Mouse (Mus musculus) small intestine, adult 2 months (tissue): Measurements from ENCODE around the gene Nmnat3. TPM values are rescaled to one million over a fixed set of nuclear protein-coding genes. Genes with fewer than 3 reads are reported as not detected.

Source experiments
- H3K27ac ChIP-seq: fragments of 200-500 bp; 2 replicates; pipeline ENCODE4 v1.5.1; 2012; ENCODE audit warnings: low read depth, low read length, control low read depth, inconsistent platforms; ENCODE audit not compliant: insufficient read depth
- H3K27me3 ChIP-seq: fragments of 200-500 bp; 2 replicates; pipeline ENCODE4 v1.6.1; 2012; ENCODE audit warnings: mild to moderate bottlenecking, moderate library complexity, low read length, inconsistent platforms; ENCODE audit not compliant: control insufficient read depth, insufficient read depth
- H3K36me3 ChIP-seq: fragments of 200-500 bp; 2 replicates; pipeline ENCODE4 v1.6.1; 2012; ENCODE audit warnings: mild to moderate bottlenecking, low read length, control low read depth, inconsistent platforms; ENCODE audit not compliant: control insufficient read depth, insufficient read depth
- H3K4me1 ChIP-seq: fragments of 200-500 bp; 2 replicates; pipeline ENCODE4 v1.6.1; 2012; ENCODE audit warnings: low read length, inconsistent platforms, mixed read lengths; ENCODE audit not compliant: control insufficient read depth, insufficient read depth, insufficient read length
- H3K4me3 ChIP-seq: fragments of 200-500 bp; 2 replicates; pipeline ENCODE4 v1.5.1; 2012; ENCODE audit warnings: low read depth, mild to moderate bottlenecking, control low read depth, inconsistent platforms, low read length, moderate library complexity
- CTCF ChIP-seq: fragments of 200-500 bp; IDR thresholded peaks from 2 replicates; pipeline ENCODE4 v1.5.1; 2012; ENCODE audit warnings: low read depth, mild to moderate bottlenecking, control low read depth, inconsistent platforms, low read length, moderate library complexity, mixed read lengths; ENCODE audit not compliant: insufficient replicate concordance, insufficient read length; ENCODE audit errors: extremely low read depth
- POLR2A ChIP-seq: fragments of 200-500 bp; IDR thresholded peaks from 2 replicates; pipeline ENCODE4 v1.6.1; 2012; ENCODE audit warnings: low read depth, mild to moderate bottlenecking, control low read depth, inconsistent platforms, low read length, moderate library complexity
- WGBS: fragments of 180-500 bp; shearing (Covaris S2); methylation state at CpG from one replicate; pipeline ENCODE4 v1.1.7; 2018; 5-methylcytosine and 5-hydroxymethylcytosine counted together
- polyA plus RNA-seq: library from polyadenylated mRNA; depleted of rRNA; stranded (reverse); fragments of >200 nt; gene quantifications from 2 replicates; pipeline ENCODE4 v1.2.3, GENCODE M21; 2012

Gene Nmnat3
- polyA plus RNA-seq, 1 experiment: 9.9 TPM

DNA sequence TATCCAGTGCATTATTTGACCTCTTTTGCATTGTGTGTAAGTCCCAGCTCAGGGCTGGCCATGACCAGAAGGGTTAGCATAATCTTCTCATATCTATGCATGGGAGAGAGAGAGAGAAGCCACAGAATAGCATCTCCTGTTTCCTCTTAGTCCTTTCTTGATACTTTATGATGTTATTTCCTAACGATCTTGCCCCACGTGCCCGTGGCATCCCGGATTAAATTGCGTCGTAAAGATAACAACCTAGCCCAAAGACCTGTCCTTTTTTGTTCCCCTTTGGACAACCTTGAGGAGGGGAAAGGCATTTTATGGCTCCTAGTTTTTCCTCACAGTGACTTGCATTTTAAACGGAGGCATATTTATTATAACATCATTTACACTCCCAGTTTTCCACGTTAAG lies 78.8 kb downstream of the Nmnat3 start:
- WGBS: 25% methylated on average over 8 of the region's 8 CpGs
- H3K4me1 ChIP-seq: no peaks in the 10 kb centered on the region; the same call in 1 of the 2 replicates
- TF ChIP-seq CTCF (no peak), POLR2A (no peak)
- H3K27ac ChIP-seq: no peak overlapping the region
- no peaks in the 10 kb centered on the region for H3K27me3 ChIP-seq
- H3K36me3 ChIP-seq: no peaks in the 10 kb centered on the region
- H3K4me3 ChIP-seq: no peak overlapping the region

DNA sequence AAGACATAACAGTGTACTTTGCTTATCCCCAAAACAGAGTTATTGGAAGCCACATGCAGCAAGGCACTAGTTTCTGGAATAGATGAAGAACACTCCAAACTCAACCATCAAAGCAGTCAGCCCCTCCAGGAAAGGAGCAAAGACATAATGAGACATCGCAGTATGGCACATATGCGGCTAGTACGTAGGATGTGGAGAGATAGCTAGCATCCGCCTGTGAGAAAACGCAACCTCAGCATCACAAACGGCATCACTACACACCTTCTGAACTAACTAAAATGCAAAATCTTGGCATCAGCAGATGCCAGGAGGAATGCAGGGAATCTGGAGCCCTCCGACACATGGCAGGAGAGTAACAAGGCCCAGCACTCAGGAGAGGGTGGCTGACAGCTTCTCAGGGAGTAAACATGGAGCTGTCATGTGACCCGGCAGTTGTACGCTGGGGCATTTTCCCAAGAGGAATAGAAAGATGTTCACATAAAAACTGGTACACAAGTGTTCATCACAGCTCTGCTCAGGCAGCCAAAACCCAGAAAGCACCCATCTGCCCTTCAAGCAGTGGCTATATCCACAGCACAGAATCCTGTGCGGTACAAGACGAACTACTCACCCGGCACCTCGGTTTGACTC lies 80.2 kb downstream of the Nmnat3 start:
- H3K4me1 ChIP-seq: no peaks in the 10 kb centered on the region; the same call in 1 of the 2 replicates
- no peak overlapping the region for H3K27ac ChIP-seq
- TF ChIP-seq CTCF (no peak), POLR2A (no peak)
- H3K27me3 ChIP-seq: no peaks in the 10 kb centered on the region
- 94% methylated on average over 13 of the region's 13 CpGs for WGBS
- H3K4me3 ChIP-seq: no peak overlapping the region
- no peaks in the 10 kb centered on the region for H3K36me3 ChIP-seq

DNA sequence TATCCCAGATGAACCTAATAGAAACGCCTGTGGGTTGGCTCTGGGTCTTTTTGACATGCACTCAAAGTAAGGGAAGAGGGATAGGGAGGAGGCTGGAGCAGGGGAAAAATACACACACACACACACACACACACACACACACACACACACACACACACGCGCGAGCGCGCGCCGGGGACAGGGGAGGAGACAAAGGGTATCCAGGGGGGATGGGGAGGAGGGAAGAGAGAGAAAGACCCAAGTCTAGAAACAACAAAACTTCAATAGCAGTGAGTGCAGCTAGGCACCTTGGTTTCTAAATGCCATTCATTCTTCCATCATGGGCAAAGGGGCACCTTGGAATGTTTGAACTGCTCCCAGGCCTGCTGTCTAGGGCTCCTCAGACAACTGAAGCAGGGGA lies 82.5 kb downstream of the Nmnat3 start:
- no peak for TF ChIP-seq POLR2A
- no peak for TF ChIP-seq CTCF
- Histone ChIP-seq H3K36me3 (no peaks in the 10 kb centered on the region), H3K4me3 (no peak overlapping the region), H3K27ac (no peak overlapping the region), H3K4me1 (no peaks in the 10 kb centered on the region; the same call in 1 of the 2 replicates), H3K27me3 (no peaks in the 10 kb centered on the region)
- WGBS: 84% methylated on average over 8 of the region's 8 CpGs

DNA sequence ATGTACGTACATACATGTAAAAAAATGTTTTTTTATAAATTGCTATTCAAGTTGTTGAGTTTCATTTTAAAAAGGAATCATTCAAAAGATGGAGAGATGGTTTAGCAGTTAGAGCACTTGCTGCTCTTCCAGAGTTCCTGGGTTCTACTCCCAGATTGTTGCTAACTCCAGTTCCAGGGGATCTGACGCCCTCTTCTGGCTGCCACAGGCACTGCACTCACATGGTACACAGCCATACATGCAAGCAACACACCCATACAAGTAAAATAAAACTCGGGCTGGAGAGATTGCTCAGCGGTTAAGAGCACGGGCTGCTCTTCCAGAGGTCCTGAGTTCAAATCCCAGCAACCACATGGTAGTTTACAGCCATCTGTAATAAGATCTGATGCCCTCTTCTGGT lies 86.1 kb downstream of the Nmnat3 start:
- TF ChIP-seq CTCF (no peak), POLR2A (no peak)
- Histone ChIP-seq H3K4me3 (no peak overlapping the region), H3K36me3 (0 out of 2 replicates have a peak, but pooled peaks cover 1% of the 10 kb centered on the region), H3K4me1 (no peaks in the 10 kb centered on the region), H3K27ac (no peak overlapping the region), H3K27me3 (no peaks in the 10 kb centered on the region)
- whole genome bisulfite sequencing: 92% methylated on average over 5 of the region's 5 CpGs

DNA sequence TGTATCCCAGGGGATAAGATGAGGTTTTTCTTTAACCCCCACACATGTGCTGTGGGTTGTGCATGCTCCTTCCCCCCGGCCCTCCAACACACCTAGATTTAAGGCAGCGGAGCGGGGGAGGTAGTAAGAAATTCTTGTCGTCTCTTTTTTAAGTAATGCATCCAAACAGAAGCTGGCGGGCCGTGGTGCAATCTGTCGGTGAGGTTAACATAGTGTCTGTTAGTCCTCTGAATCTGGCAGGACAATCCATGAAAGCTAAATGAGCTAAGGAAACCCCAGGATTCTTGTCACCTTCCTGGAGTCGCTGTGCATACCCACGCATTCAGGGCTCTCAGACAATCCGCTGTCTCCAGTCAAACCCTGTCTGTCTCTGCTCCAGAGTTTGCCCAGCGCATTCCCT lies 87.7 kb downstream of the Nmnat3 start:
- 90% methylated on average over 11 of the region's 11 CpGs for WGBS
- no peak for TF ChIP-seq CTCF
- TF ChIP-seq POLR2A: no peak
- Histone ChIP-seq H3K27me3 (no peaks in the 10 kb centered on the region), H3K4me3 (no peak overlapping the region), H3K4me1 (no peaks in the 10 kb centered on the region), H3K27ac (no peak overlapping the region), H3K36me3 (0 out of 2 replicates have a peak, but pooled peaks cover 1% of the 10 kb centered on the region)

DNA sequence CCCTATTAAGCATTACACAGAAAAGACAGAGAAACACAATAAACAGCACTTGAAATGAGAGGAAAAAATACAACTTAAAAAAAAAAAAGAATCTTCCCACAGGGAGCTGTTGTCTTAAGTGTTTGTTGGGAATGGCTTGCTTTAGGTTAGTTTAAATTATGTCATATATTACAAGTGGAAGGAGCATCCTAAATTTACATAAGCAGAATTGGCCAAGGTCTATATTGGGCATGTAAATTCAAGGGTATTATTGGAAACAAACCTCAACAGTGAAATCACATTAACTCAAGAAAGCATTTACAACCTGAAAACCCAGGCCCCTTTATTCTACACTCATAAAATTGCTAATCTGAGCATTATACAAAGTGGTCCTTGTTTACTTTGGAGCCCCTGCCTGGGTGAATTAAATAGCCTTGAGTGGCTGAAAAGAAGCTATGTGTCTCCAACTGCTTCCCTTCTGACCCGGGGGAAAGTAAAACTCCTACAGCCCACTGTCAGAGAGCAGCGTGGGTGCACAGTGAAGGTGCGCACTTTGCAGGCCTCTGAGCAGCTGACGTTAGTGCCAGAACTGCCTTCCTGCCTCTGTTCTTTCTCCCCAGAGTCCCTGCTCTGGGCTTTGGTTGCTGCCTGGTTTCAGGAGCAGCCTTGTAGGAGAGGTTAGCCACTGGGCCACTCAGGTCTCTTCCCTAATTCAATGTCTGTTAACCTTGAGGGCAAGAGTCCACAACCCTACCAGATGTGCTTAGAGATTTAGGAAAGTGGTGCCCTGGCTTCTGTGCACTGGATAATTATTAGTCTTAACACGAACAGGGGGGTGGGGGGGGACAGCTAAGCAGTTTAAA lies 88.3 kb downstream of the Nmnat3 start:
- no peak overlapping the region for H3K27ac ChIP-seq
- 68% methylated on average over 5 of the region's 5 CpGs for WGBS

DNA sequence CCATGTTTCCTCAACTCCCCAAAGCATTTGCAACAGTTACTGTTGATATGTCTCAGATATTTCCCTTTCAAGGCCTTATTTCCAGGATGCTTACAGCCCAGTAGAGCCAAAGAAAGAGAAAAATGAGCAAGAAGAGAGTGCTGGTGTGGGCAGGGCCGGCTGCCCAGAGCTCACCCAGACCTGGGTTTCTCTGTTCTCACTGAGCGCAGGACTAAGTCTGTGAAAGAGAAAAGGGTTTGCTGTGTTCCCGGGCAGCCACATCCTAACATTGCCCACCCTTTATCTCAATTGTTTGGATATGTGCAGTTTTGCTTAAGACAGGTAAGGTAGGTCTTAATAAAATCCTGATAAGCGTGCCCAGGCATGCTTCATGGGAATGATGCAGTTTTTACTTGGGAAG lies 92.5 kb downstream of the Nmnat3 start:
- Histone ChIP-seq H3K27ac (no peak overlapping the region), H3K36me3 (peaks cover 1% of the 10 kb centered on the region; the same call in 1 of the 2 replicates), H3K4me1 (no peaks in the 10 kb centered on the region), H3K4me3 (no peak overlapping the region), H3K27me3 (no peaks in the 10 kb centered on the region)
- 90% methylated on average over 4 of the region's 4 CpGs for WGBS
- TF ChIP-seq POLR2A (no peak), CTCF (no peak)

More for the DNA sequence above, 88.3 kb downstream of the Nmnat3 start:
- no peak for TF ChIP-seq POLR2A
- TF ChIP-seq CTCF: no peak
- no peak overlapping the region for H3K4me3 ChIP-seq
- H3K4me1 ChIP-seq: no peaks in the 10 kb centered on the region
- 0 out of 2 replicates have a peak, but pooled peaks cover 1% of the 10 kb centered on the region for H3K36me3 ChIP-seq
- no peaks in the 10 kb centered on the region for H3K27me3 ChIP-seq
